Mouse (Mus musculus) heart, embryonic 13.5 days (tissue): ENCODE measurements around the gene Unk. TPM values are rescaled to one million over a fixed set of nuclear protein-coding genes. Genes with fewer than 3 reads are reported as not detected.
A peak's percentile ranks its signal among the peaks of the same experiment; 100 is the strongest.

Source experiments
- ATAC-seq: fragments of 200-750 bp; cut with Nextera tagmentation; 2 replicates; pipeline ENCODE4 v1.8.0; 2017; ENCODE audit warnings: moderate TSS enrichment; ENCODE audit not compliant: insufficient number of reproducible peaks, low FRiP score, low TSS enrichment; ENCODE audit errors: extremely low read depth
- H3K27ac ChIP-seq: fragments of 300-500 bp; sonication (generic); replicated peaks from 2 replicates; pipeline ENCODE4 v1.5.1; 2015; ENCODE audit warnings: moderate library complexity, mild to moderate bottlenecking, inconsistent platforms
- H3K27me3 ChIP-seq: fragments of 300-500 bp; sonication (generic); replicated peaks from 2 replicates; pipeline ENCODE4 v1.6.1; 2015; ENCODE audit warnings: mild to moderate bottlenecking, inconsistent platforms
- H3K36me3 ChIP-seq: fragments of 300-500 bp; sonication (generic); 2 replicates; pipeline ENCODE4 v1.6.1; 2015; ENCODE audit warnings: mild to moderate bottlenecking, inconsistent platforms
- H3K4me1 ChIP-seq: fragments of 300-500 bp; sonication (generic); 2 replicates; pipeline ENCODE4 v1.6.1; 2015; ENCODE audit warnings: inconsistent platforms
- H3K4me2 ChIP-seq: fragments of 300-500 bp; sonication (generic); 2 replicates; pipeline ENCODE4 v1.6.1; 2015; ENCODE audit warnings: inconsistent platforms, mild to moderate bottlenecking, moderate library complexity
- H3K4me3 ChIP-seq: fragments of 300-500 bp; sonication (generic); 2 replicates; pipeline ENCODE4 v1.5.1; 2015; ENCODE audit warnings: moderate library complexity, mild to moderate bottlenecking, inconsistent platforms
- H3K9ac ChIP-seq: fragments of 300-500 bp; sonication (generic); 2 replicates; pipeline ENCODE4 v1.6.1; 2015; ENCODE audit warnings: inconsistent platforms, mild to moderate bottlenecking, moderate library complexity
- H3K9me3 ChIP-seq: fragments of 300-500 bp; sonication (generic); 2 replicates; pipeline ENCODE4 v1.6.1; 2016; ENCODE audit warnings: inconsistent platforms
- WGBS: fragments of 180-500 bp; shearing (Covaris S2); methylation state at CpG from one replicate; pipeline ENCODE4 v1.1.7; 2015; ENCODE audit warnings: mixed read lengths; 5-methylcytosine and 5-hydroxymethylcytosine counted together
- polyA plus RNA-seq: library from polyadenylated mRNA; unstranded; fragments of >200 nt; fragmentation: Nextera tagmentation; extraction: Ambion mirVana; gene quantifications from 2 replicates; pipeline ENCODE4 v1.2.1, GENCODE M21; 2015

The Unk gene
- polyA plus RNA-seq, 1 experiment from 2014 or later, result 23.9 TPM

- WGBS, result 62% methylated on average over 3 of the region's 3 CpGs
These were observed 42.5 kb downstream of the Unk start for GRCm38 (mm10) chr11:116072608-116073007.

GRCm38 (mm10) chr11:116074436-116074991, 44.4 kb downstream of the Unk start:
- 0 out of 2 replicates have a peak, but pooled peaks have one; percentile 5 for ATAC-seq

More at GRCm38 (mm10) chr11:116072608-116073007, 42.5 kb downstream of the Unk start:
- no peaks in the 10 kb centered on the region for H3K36me3 ChIP-seq
- H3K9ac ChIP-seq, result no peak overlapping the region
- H3K9me3 ChIP-seq, result no peaks in the 10 kb centered on the region
- H3K4me3 ChIP-seq, result no peak overlapping the region
- H3K27ac ChIP-seq, result no peak overlapping the region
- no peak overlapping the region for H3K4me2 ChIP-seq
- H3K27me3 ChIP-seq, result no peaks in the 10 kb centered on the region
- ATAC-seq, result no peak
- H3K4me1 ChIP-seq, result peaks cover 28% of the 10 kb centered on the region

GRCm38 (mm10) chr11:116075539-116076265, 45.6 kb downstream of the Unk start:
- no peak for ATAC-seq
- H3K9me3 ChIP-seq, result no peaks in the 10 kb centered on the region
- no peak overlapping the region for H3K4me3 ChIP-seq
- peaks cover 50% of the 10 kb centered on the region for H3K4me1 ChIP-seq
- no peak overlapping the region; the same call in 1 of the 2 replicates for H3K9ac ChIP-seq
- peak overlapping the region; percentile 64; the same call in 1 of the 2 replicates for H3K4me2 ChIP-seq
- WGBS, result 35% methylated on average over 20 of the region's 20 CpGs
- H3K36me3 ChIP-seq, result peaks cover 22% of the 10 kb centered on the region
- no peak overlapping the region for H3K27ac ChIP-seq
- no peaks in the 10 kb centered on the region for H3K27me3 ChIP-seq

More at GRCm38 (mm10) chr11:116074436-116074991, 44.4 kb downstream of the Unk start:
- H3K4me2 ChIP-seq, result no peak overlapping the region
- H3K9ac ChIP-seq, result no peak overlapping the region
- H3K27me3 ChIP-seq, result no peaks in the 10 kb centered on the region
- H3K4me1 ChIP-seq, result peaks cover 47% of the 10 kb centered on the region
- WGBS, result 52% methylated on average over 7 of the region's 7 CpGs
- H3K4me3 ChIP-seq, result no peak overlapping the region
- H3K36me3 ChIP-seq, result peaks cover 10% of the 10 kb centered on the region
- H3K9me3 ChIP-seq, result no peaks in the 10 kb centered on the region
- peak overlapping the region; percentile 32 for H3K27ac ChIP-seq

GRCm38 (mm10) chr11:116076266-116076540, 46.1 kb downstream of the Unk start:
- ATAC-seq, result no peak

GRCm38 (mm10) chr11:116076836-116077235, 46.7 kb downstream of the Unk start:
- H3K4me1 ChIP-seq, result peaks cover 50% of the 10 kb centered on the region

More at GRCm38 (mm10) chr11:116076266-116076540, 46.1 kb downstream of the Unk start:
- Histone ChIP-seq H3K9me3 (no peaks in the 10 kb centered on the region), H3K4me1 (peaks cover 50% of the 10 kb centered on the region), H3K4me2 (peak overlapping the region; percentile 64; the same call in 1 of the 2 replicates), H3K9ac (peak overlapping the region; percentile 76), H3K27ac (no peak overlapping the region), H3K27me3 (no peaks in the 10 kb centered on the region), H3K4me3 (no peak overlapping the region), H3K36me3 (peaks cover 27% of the 10 kb centered on the region)
- 58% methylated on average over 7 of the region's 7 CpGs for WGBS

GRCm38 (mm10) chr11:116077446-116078204, 47.5 kb downstream of the Unk start, which contains the start of gene Unc13d:
TSS of gene Unc13d (minus strand) at chr11:116077961.
- Histone ChIP-seq H3K4me2 (peak within 1 kb of the TSS; percentile 64), H3K4me3 (peak within 1 kb of the TSS; percentile 35), H3K9me3 (no peaks in the 10 kb centered on the region), H3K27me3 (no peaks in the 10 kb centered on the region), H3K9ac (peak within 1 kb of the TSS; percentile 76), H3K36me3 (peaks cover 41% of the 10 kb centered on the region), H3K4me1 (peaks cover 50% of the 10 kb centered on the region), H3K27ac (peak within 1 kb of the TSS; percentile 68)
- 55% methylated on average over 22 of the region's 22 CpGs for WGBS
- 0 out of 2 replicates have a peak, but pooled peaks have one; percentile 27 for ATAC-seq

More at GRCm38 (mm10) chr11:116076836-116077235, 46.7 kb downstream of the Unk start:
- peak overlapping the region; percentile 64 for H3K4me2 ChIP-seq
- no peaks in the 10 kb centered on the region for H3K27me3 ChIP-seq
- peak overlapping the region; percentile 35 for H3K4me3 ChIP-seq
- H3K27ac ChIP-seq, result no peak overlapping the region
- 51% methylated on average over 7 of the region's 7 CpGs for WGBS
- H3K36me3 ChIP-seq, result peaks cover 34% of the 10 kb centered on the region
- H3K9me3 ChIP-seq, result no peaks in the 10 kb centered on the region
- no peak for ATAC-seq
- peak overlapping the region; percentile 76 for H3K9ac ChIP-seq

- peaks cover 47% of the 10 kb centered on the region for H3K36me3 ChIP-seq
- peaks cover 50% of the 10 kb centered on the region for H3K4me1 ChIP-seq
- WGBS, result 18% methylated on average over 16 of the region's 16 CpGs
- H3K27ac ChIP-seq, result peak overlapping the region; percentile 68
- peak overlapping the region; percentile 35 for H3K4me3 ChIP-seq
- H3K27me3 ChIP-seq, result no peaks in the 10 kb centered on the region
- H3K9me3 ChIP-seq, result no peaks in the 10 kb centered on the region
- H3K4me2 ChIP-seq, result peak overlapping the region; percentile 64
- ATAC-seq, result no peak
- peak overlapping the region; percentile 76 for H3K9ac ChIP-seq
These were observed 48.1 kb downstream of the Unk start for GRCm38 (mm10) chr11:116078221-116078620.

- H3K27ac ChIP-seq, result peak overlapping the region; percentile 68; the same call in 1 of the 2 replicates
- peak overlapping the region; percentile 76; the same call in 1 of the 2 replicates for H3K9ac ChIP-seq
- no peaks in the 10 kb centered on the region for H3K27me3 ChIP-seq
- no peak for ATAC-seq
- no peaks in the 10 kb centered on the region for H3K9me3 ChIP-seq
- H3K36me3 ChIP-seq, result peaks cover 53% of the 10 kb centered on the region
- H3K4me3 ChIP-seq, result no peak overlapping the region
- WGBS, result 42% methylated on average over 10 of the region's 10 CpGs
- peak overlapping the region; percentile 64; the same call in 1 of the 2 replicates for H3K4me2 ChIP-seq
- H3K4me1 ChIP-seq, result peaks cover 50% of the 10 kb centered on the region
These were observed 48.7 kb downstream of the Unk start for GRCm38 (mm10) chr11:116078676-116079320.

- Histone ChIP-seq H3K9me3 (no peaks in the 10 kb centered on the region), H3K4me2 (no peak overlapping the region), H3K27me3 (no peaks in the 10 kb centered on the region), H3K9ac (no peak overlapping the region), H3K36me3 (peaks cover 59% of the 10 kb centered on the region), H3K4me1 (peaks cover 47% of the 10 kb centered on the region), H3K27ac (no peak overlapping the region), H3K4me3 (no peak overlapping the region)
- no peak for ATAC-seq
- 68% methylated on average over 10 of the region's 10 CpGs for WGBS
These were observed 49.4 kb downstream of the Unk start for GRCm38 (mm10) chr11:116079511-116079910.

GRCm38 (mm10) chr11:116081081-116081480, 51.0 kb downstream of the Unk start:
- Histone ChIP-seq H3K9me3 (no peaks in the 10 kb centered on the region), H3K36me3 (peaks cover 66% of the 10 kb centered on the region), H3K4me3 (no peak overlapping the region), H3K4me1 (peaks cover 56% of the 10 kb centered on the region), H3K9ac (no peak overlapping the region), H3K27ac (no peak overlapping the region), H3K27me3 (no peaks in the 10 kb centered on the region), H3K4me2 (no peak overlapping the region)
- WGBS, result 74% methylated on average over 6 of the region's 6 CpGs
- ATAC-seq, result no peak
